ENCODE assay signal across 11 mouse cellular contexts in genomic region chr14:25583899-25584298, GRCm38 (mm10).
DNase-seq lines count a peak whose midpoint lies in the region; ATAC-seq lines count a peak whose summit lies in the region.
"Had no signal": no experiment of that assay in that cellular context is flagged by ENCODE, and none has a peak within 500 bp of the region (broad histone marks: within the 10 kb centered on the region; RNA-seq: fewer than 3 reads in every experiment).

No protein-coding gene starts in this region.

- no peak overlapping the region; the same call in 1 of the 2 replicates for H3K9ac ChIP-seq in heart, embryonic 12.5 days
- 0 out of 2 replicates have a peak overlapping the region, but pooled peaks have one; percentile 8 for H3K9ac ChIP-seq in midbrain, embryonic 12.5 days (replicated peaks)
- H3K9ac ChIP-seq in kidney, embryonic 15.5 days = no peak overlapping the region

- no peaks in the 10 kb centered on the region for H3K9me3 ChIP-seq in heart, embryonic 12.5 days (replicated peaks)
- no peaks in the 10 kb centered on the region for H3K9me3 ChIP-seq in midbrain, embryonic 12.5 days
- H3K9me3 ChIP-seq in kidney, embryonic 15.5 days (replicated peaks) = no peaks in the 10 kb centered on the region

- H3K27ac ChIP-seq in heart, embryonic 12.5 days (ENCODE audit: poor library complexity, severe bottlenecking) = peak overlapping the region; percentile 95; the same call in 1 of the 2 replicates
- H3K27ac ChIP-seq in midbrain, embryonic 12.5 days (replicated peaks) = peak overlapping the region; percentile 98
- H3K27ac ChIP-seq in kidney, embryonic 15.5 days = no peak overlapping the region; the same call in 1 of the 2 replicates

- H3K36me3 ChIP-seq in heart, embryonic 12.5 days = peaks cover 55% of the 10 kb centered on the region
- peaks cover 55% of the 10 kb centered on the region for H3K36me3 ChIP-seq in midbrain, embryonic 12.5 days
- H3K36me3 ChIP-seq in kidney, embryonic 15.5 days = peaks cover 52% of the 10 kb centered on the region

- WGBS in heart, embryonic 12.5 days = 81% methylated on average over 10 of the region's 10 CpGs
- 70% methylated on average over 10 of the region's 10 CpGs for WGBS in midbrain, embryonic 12.5 days
- 76% methylated on average over 10 of the region's 10 CpGs for WGBS in kidney, embryonic 15.5 days

- no peaks in the 10 kb centered on the region for H3K27me3 ChIP-seq in heart, embryonic 12.5 days (replicated peaks)
- H3K27me3 ChIP-seq in midbrain, embryonic 12.5 days = no peaks in the 10 kb centered on the region
- no peaks in the 10 kb centered on the region for H3K27me3 ChIP-seq in kidney, embryonic 15.5 days

- H3K4me1 ChIP-seq in heart, embryonic 12.5 days (replicated peaks) = peaks cover 72% of the 10 kb centered on the region
- H3K4me1 ChIP-seq in midbrain, embryonic 12.5 days = peaks cover 70% of the 10 kb centered on the region
- H3K4me1 ChIP-seq in kidney, embryonic 15.5 days = peaks cover 53% of the 10 kb centered on the region

- no peak for ATAC-seq in heart, embryonic 12.5 days (ENCODE audit: insufficient number of reproducible peaks, low FRiP score)
- ATAC-seq in midbrain, embryonic 12.5 days (ENCODE audit: low FRiP score, low read depth) = no peak
- no peak for ATAC-seq in kidney, embryonic 15.5 days (replicated peaks; ENCODE audit: low FRiP score)

- no peak overlapping the region for H3K4me2 ChIP-seq in heart, embryonic 12.5 days
- no peak overlapping the region for H3K4me2 ChIP-seq in midbrain, embryonic 12.5 days (replicated peaks)
- H3K4me2 ChIP-seq in kidney, embryonic 15.5 days = no peak overlapping the region
- H3K4me2 ChIP-seq: liver, embryonic 11.5 days had no signal

- DNase-seq in cerebellum, adult 11 months = peak; percentile 50
- no peak for DNase-seq in cerebellum, postnatal 4 days (ENCODE audit: low spot score in 2 of 2)
- peak; percentile 56 to 59 for DNase-seq in cerebellum, postnatal 36 days
- DNase-seq in adrenal gland, adult 18-20 months (ENCODE audit: low spot score in 2 of 2) = no peak
- DNase-seq in layer of hippocampus, postnatal 36 days = no peak
- DNase-seq: kidney, adult 18-20 months; right cerebral cortex, postnatal 25 days had no signal

- H3K4me3 ChIP-seq in heart, embryonic 12.5 days = no peak overlapping the region
- H3K4me3 ChIP-seq in midbrain, embryonic 12.5 days = no peak overlapping the region
- H3K4me3 ChIP-seq in kidney, embryonic 15.5 days (replicated peaks) = no peak overlapping the region

Comparison
In these comparisons a context has a peak if more than half of its experiments do, and no peak if none do; other contexts are left out.
1. DNase-seq: peak in cerebellum, adult 11 months (single experiment) and cerebellum, postnatal 36 days (2 of 2); none in cerebellum, postnatal 4 days (0 of 2), adrenal gland, adult 18-20 months (0 of 2) and layer of hippocampus, postnatal 36 days (0 of 2).